Comparison of ENCODE assay signal across 15 mouse cellular contexts in the genomic region with DNA sequence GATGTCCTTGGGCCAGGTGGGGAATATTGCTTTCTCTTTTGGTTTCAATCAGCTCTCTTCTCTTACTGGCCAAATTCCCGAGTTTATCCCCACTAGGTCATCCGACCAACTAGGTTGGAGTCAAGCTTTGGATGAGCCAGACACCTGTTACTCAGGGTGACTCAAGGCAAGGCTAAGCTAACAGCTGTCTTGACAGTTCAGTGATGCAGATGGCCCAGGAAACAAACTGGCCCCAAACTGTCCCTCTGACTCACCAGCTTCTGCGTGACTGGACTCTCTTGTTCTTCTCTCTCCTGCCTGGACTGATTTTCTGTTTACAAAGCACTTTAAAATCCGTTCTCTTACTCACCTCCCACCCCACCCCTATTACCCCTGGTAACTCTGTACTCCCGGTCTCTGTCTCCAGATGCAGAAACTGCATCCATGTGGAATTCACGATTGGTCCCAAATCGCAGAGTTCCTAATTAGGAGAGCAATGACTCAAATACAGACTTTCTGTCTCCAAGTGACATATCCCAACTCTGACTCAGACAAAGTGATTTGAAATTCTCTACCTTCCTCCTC. TPM values are rescaled to one million over a fixed set of nuclear protein-coding genes. Genes with fewer than 3 reads are reported as not detected.
A peak's percentile ranks its signal among the peaks of the same experiment; 100 is the strongest.
DNase-seq lines count a peak whose midpoint lies in the region; ATAC-seq and TF ChIP-seq lines count a peak whose summit lies in the region.
"Had no signal": no experiment of that assay in that cellular context is flagged by ENCODE, and none has a peak within 500 bp of the region (broad histone marks: within the 10 kb centered on the region; RNA-seq: fewer than 3 reads in every experiment).

No protein-coding gene starts in this region.

- POLR2A ChIA-PET in Patski (lab: Charles Lee): interaction anchor here (0.5 to 1.4 kb wide), 2 partner anchors 28 to 141 kb away, joined by 3 to 4 read pairs; no protein-coding TSS in a partner anchor

- CTCF ChIA-PET in Patski (lab: Charles Lee): interaction anchor here (1.0 to 1.5 kb wide), 4 partner anchors 8 to 31 kb away, joined by 3 to 5 read pairs (median 4); no protein-coding TSS in a partner anchor

- no peak overlapping the region for H3K27ac ChIP-seq in lung, postnatal 0 days (ENCODE audit: low read length)
- H3K27ac ChIP-seq: forebrain, embryonic 15.5 days; hindbrain, embryonic 15.5 days; kidney, embryonic 15.5 days; neural tube, embryonic 12.5 days had no signal

- H3K27me3 ChIP-seq in lung, postnatal 0 days (replicated peaks; ENCODE audit: insufficient read depth, low read length): no peaks in the 10 kb centered on the region
- H3K27me3 ChIP-seq in Patski (no peaks in the 10 kb centered on the region), myocyte (ENCODE audit: control insufficient read depth, insufficient read depth, insufficient read length) (no peaks in the 10 kb centered on the region)
- H3K27me3 ChIP-seq: forebrain, embryonic 15.5 days; hindbrain, embryonic 15.5 days; kidney, embryonic 15.5 days; neural tube, embryonic 12.5 days had no signal

- H3K4me2 ChIP-seq in lung, postnatal 0 days (replicated peaks; ENCODE audit: low read depth, low read length): no peak overlapping the region
- peak overlapping the region; percentile 72 for H3K4me2 ChIP-seq in myocyte (ENCODE audit: low read depth)
- H3K4me2 ChIP-seq: forebrain, embryonic 15.5 days; hindbrain, embryonic 15.5 days; kidney, embryonic 15.5 days; neural tube, embryonic 12.5 days had no signal

- no peaks in the 10 kb centered on the region for H3K9me3 ChIP-seq in lung, postnatal 0 days (ENCODE audit: low read length)
- H3K9me3 ChIP-seq: forebrain, embryonic 15.5 days; hindbrain, embryonic 15.5 days; kidney, embryonic 15.5 days; neural tube, embryonic 12.5 days had no signal

- no peak for TF ChIP-seq POLR2A in myocyte (IDR thresholded peaks at IDR 0.05; ENCODE audit: insufficient read length, low read depth)

- H3K4me1 ChIP-seq in lung, postnatal 0 days (ENCODE audit: insufficient read depth, low read depth, low read length): no peaks in the 10 kb centered on the region
- H3K4me1 ChIP-seq: forebrain, embryonic 15.5 days; hindbrain, embryonic 15.5 days; neural tube, embryonic 12.5 days had no signal

- H3K4me3 ChIP-seq in lung, postnatal 0 days (ENCODE audit: low read depth, low read length): no peak overlapping the region
- H3K4me3 ChIP-seq in myocyte: no peak overlapping the region
- H3K4me3 ChIP-seq: forebrain, embryonic 15.5 days; hindbrain, embryonic 15.5 days; kidney, embryonic 15.5 days; neural tube, embryonic 12.5 days had no signal

- H3K79me2 ChIP-seq in myocyte (ENCODE audit: control insufficient read depth, insufficient read depth): no peaks in the 10 kb centered on the region

- TF ChIP-seq CTCF in lung, postnatal 0 days (IDR thresholded peaks at IDR 0.05): no peak
- no peak for TF ChIP-seq CTCF in Patski (IDR thresholded peaks at IDR 0.05)

- in situ Hi-C loops in Patski (cut with MboI; ENCODE audit: low pct_unique_long_range_greater_than_20kb): loop anchor here (5.0 to 10.0 kb wide), 2 partner anchors 82 to 405 kb away; no protein-coding TSS in a partner anchor

- H3ac ChIP-seq in myocyte (ENCODE audit: control insufficient read depth, insufficient read length): no peak overlapping the region

- no peak for DNase-seq in frontal cortex, postnatal 14 days (ENCODE audit: low spot score in 2 of 2)
- DNase-seq in lung, postnatal 0 days (ENCODE audit: low spot score): no peak
- DNase-seq in lung, postnatal 10 days: no peak
- DNase-seq in Patski (ENCODE audit: low read depth, low spot score): no peak
- no peak for DNase-seq in thymus, postnatal 10 days (ENCODE audit: low spot score in 2 of 2)
- no peak for DNase-seq in testis, postnatal 10 days (ENCODE audit: low spot score)
- DNase-seq: cerebellum, postnatal 14 days; thymus, postnatal 25 days had no signal

- H3K36me3 ChIP-seq in lung, postnatal 0 days (ENCODE audit: insufficient read depth, low read length): no peaks in the 10 kb centered on the region
- no peaks in the 10 kb centered on the region for H3K36me3 ChIP-seq in myocyte (ENCODE audit: control insufficient read depth, insufficient read depth)
- H3K36me3 ChIP-seq: forebrain, embryonic 15.5 days; hindbrain, embryonic 15.5 days; kidney, embryonic 15.5 days; neural tube, embryonic 12.5 days had no signal

- H3K9ac ChIP-seq in lung, postnatal 0 days (replicated peaks; ENCODE audit: low read depth): no peak overlapping the region
- H3K9ac ChIP-seq: forebrain, embryonic 15.5 days; hindbrain, embryonic 15.5 days; kidney, embryonic 15.5 days; neural tube, embryonic 12.5 days had no signal

- WGBS in lung, postnatal 0 days: 57% methylated on average over 7 of the region's 7 CpGs

- 0 out of 2 replicates have a peak, but pooled peaks have one; percentile 31 for ATAC-seq in frontal cortex, adult (ENCODE audit: low TSS enrichment)
- ATAC-seq in lung, postnatal 0 days: 0 out of 2 replicates have a peak, but pooled peaks have one; percentile 2
- peak; percentile 83 for ATAC-seq in Patski
- ATAC-seq: forebrain, embryonic 15.5 days; intestine, embryonic 16.5 days had no signal

- TF ChIP-seq EP300 in lung, postnatal 0 days (IDR thresholded peaks at IDR 0.05): no peak

TF ChIP-seq in myocyte, 11 proteins besides CTCF, POLR2A, EP300 and RAD21:
- TF ChIP-seq USF1 (IDR thresholded peaks at IDR 0.05; ENCODE audit: low read depth) (no peak), TCF3 (IDR thresholded peaks at IDR 0.05; ENCODE audit: insufficient read length, low read depth) (peak; percentile 85), REST (IDR thresholded peaks at IDR 0.05; ENCODE audit: insufficient read depth, insufficient read length) (no peak), MYOG (IDR thresholded peaks at IDR 0.05; ENCODE audit: control insufficient read depth in 1 of 3, insufficient read depth in 1 of 3, insufficient read length in 2 of 3, low read depth in 2 of 3) (peak; percentile 80 to 99 (median 99)), MAX (IDR thresholded peaks at IDR 0.05; ENCODE audit: low read depth) (peak; percentile 24), CEBPB (IDR thresholded peaks at IDR 0.05; ENCODE audit: insufficient read depth, poor library complexity, severe bottlenecking) (0 out of 2 replicates have a peak, but pooled peaks have one; percentile 22), TCF12 (IDR thresholded peaks at IDR 0.05; ENCODE audit: insufficient read depth, poor library complexity, severe bottlenecking) (peak; percentile 99), MYOD1 (IDR thresholded peaks at IDR 0.05; ENCODE audit: control insufficient read depth in 1 of 3, insufficient read length in 2 of 3, low read depth in 2 of 3) (peak; percentile 96 to 100 (median 99)), E2F4 (IDR thresholded peaks at IDR 0.05; ENCODE audit: insufficient read depth) (no peak), POLR2AphosphoS2 (IDR thresholded peaks at IDR 0.05; ENCODE audit: insufficient read length, low read depth) (no peak), SRF (IDR thresholded peaks at IDR 0.05; ENCODE audit: control insufficient read depth, insufficient read length, low read depth) (no peak)

RNA-seq across cellular contexts. Expression of a gene that starts 18.6 kb away (rescaled TPM):
- polyA plus RNA-seq in lung, postnatal 0 days (2015; fragmentation: Nextera tagmentation; extraction: Ambion mirVana): 6.5 and 9.0 TPM in 2 replicates
- polyA plus RNA-seq in Patski (2021) (3.7 TPM), myocyte (2012; fragmentation: generic; extraction: Trizol) (1.9 TPM)

Comparison
In these comparisons a context has a peak if more than half of its experiments do, and no peak if none do; other contexts are left out.
1. ATAC-seq: peak in every context shown above with its lines; median percentile 83 in Patski; 31 in frontal cortex, adult; 2 in lung, postnatal 0 days.